Mouse (Mus musculus): ENCODE data around the gene Gm9837. TPM values are rescaled to one million over a fixed set of nuclear protein-coding genes. Genes with fewer than 3 reads are reported as not detected.
A peak's percentile ranks its signal among the peaks of the same experiment; 100 is the strongest.

Gene Gm9837
- polyA plus RNA-seq, 1 experiment = not detected

DNA sequence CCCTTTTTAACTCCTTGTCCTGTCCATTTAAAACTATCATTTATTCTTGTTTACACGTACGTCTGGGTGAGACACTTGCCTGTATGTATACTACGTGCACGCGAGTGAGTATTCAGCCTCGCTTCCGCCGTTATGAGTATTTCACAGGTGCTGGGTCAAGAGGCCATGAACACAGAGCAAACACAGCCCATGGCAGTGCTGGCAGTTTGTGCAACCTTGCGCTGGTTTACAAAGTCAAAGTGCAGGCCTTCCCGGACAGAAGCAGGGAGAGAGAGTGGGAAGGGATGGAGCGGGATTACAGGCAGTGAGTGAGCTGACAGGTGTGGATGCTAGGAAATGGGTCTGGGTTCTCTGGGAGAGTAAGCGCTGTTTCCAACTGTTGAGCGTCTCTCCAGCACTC is 24.1 kb downstream of the Gm9837 start:
- Histone ChIP-seq H3K27ac (ENCODE audit: insufficient read depth, low read length) (no peak overlapping the region), H3K4me1 (ENCODE audit: control insufficient read depth, insufficient read depth, low read length) (no peaks in the 10 kb centered on the region), H3K4me3 (ENCODE audit: insufficient read depth, low read length) (no peak overlapping the region)
- TF ChIP-seq CTCF (IDR thresholded peaks at IDR 0.05; ENCODE audit: borderline replicate concordance, insufficient read depth, low read length) (no peak), POLR2A (IDR thresholded peaks at IDR 0.05; ENCODE audit: low read depth, low read length) (no peak)

DNA sequence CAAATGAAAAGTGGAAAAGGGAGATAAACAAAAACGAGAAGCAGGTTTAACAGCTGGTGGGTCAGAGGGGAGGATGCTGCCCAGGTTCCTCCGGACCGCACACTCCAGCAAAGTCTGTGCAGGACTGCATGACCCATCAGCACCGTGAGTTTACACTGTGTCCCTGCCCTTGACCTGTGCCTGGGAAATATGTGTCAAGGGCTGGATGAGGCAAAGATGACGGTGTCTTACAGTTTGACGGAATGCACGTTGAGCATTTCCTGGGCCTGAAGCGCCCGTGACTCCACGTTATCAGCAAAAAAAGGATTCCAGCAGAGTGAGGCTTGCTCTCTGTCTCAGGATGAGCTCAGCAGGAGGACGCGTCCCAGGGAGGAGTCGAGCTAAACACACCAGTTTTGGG is 24.7 kb downstream of the Gm9837 start:
- no peak for TF ChIP-seq POLR2A (IDR thresholded peaks at IDR 0.05; ENCODE audit: low read depth, low read length)
- no peak for TF ChIP-seq CTCF (IDR thresholded peaks at IDR 0.05; ENCODE audit: borderline replicate concordance, insufficient read depth, low read length)
- Histone ChIP-seq H3K4me3 (ENCODE audit: insufficient read depth, low read length) (no peak overlapping the region), H3K27ac (ENCODE audit: insufficient read depth, low read length) (no peak overlapping the region), H3K4me1 (ENCODE audit: control insufficient read depth, insufficient read depth, low read length) (no peaks in the 10 kb centered on the region)

DNA sequence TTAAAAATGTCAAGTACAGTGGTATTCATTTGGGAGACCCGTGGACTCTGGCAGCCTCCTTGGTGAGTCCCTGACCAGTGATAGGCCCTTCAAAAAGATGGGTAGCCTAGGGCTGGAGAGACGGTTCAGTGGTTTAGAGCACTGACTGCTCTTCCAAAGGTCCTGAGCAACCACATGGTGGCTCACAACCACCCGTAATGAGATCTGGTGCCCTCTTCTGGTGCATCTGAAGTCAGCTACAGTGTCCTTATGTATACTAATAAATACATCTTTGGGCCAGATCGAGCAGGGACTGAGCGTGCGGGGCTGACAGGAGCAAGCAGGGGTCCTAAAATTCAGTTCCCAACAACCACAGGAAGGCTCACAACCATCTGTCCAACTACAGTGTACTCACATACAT is 26.4 kb downstream of the Gm9837 start:
- no peaks in the 10 kb centered on the region for H3K4me1 ChIP-seq (ENCODE audit: control insufficient read depth, insufficient read depth, low read length)
- TF ChIP-seq POLR2A (IDR thresholded peaks at IDR 0.05; ENCODE audit: low read depth, low read length) (no peak), CTCF (IDR thresholded peaks at IDR 0.05; ENCODE audit: borderline replicate concordance, insufficient read depth, low read length) (peak; percentile 32; the same call in 1 of the 2 replicates)

DNA sequence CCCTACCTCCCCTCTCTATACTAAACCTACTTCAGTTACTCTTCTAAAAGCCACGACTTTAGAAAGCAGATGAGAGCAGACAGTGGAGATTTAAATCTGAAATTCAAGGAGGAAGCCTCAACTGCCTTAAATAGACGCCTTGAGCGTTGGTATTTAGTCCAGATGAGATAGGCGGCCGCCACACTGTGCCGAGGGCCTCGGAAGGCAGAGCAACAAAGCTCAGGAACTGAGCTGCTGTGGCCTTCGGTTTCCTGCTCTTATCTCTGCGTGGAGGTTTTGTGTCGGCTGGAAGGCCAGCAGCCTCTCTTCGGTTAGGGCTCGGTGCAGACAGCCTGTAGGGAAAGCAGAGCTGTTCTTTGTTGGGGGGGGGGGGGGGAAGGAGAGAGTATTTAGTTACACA is 28.4 kb downstream of the Gm9837 start:
- no peak overlapping the region for H3K27ac ChIP-seq (ENCODE audit: insufficient read depth, low read length)

More for the DNA sequence above, 26.4 kb downstream of the Gm9837 start:
- no peak overlapping the region for H3K27ac ChIP-seq (ENCODE audit: insufficient read depth, low read length)
- H3K4me3 ChIP-seq (ENCODE audit: insufficient read depth, low read length) = no peak overlapping the region

DNA sequence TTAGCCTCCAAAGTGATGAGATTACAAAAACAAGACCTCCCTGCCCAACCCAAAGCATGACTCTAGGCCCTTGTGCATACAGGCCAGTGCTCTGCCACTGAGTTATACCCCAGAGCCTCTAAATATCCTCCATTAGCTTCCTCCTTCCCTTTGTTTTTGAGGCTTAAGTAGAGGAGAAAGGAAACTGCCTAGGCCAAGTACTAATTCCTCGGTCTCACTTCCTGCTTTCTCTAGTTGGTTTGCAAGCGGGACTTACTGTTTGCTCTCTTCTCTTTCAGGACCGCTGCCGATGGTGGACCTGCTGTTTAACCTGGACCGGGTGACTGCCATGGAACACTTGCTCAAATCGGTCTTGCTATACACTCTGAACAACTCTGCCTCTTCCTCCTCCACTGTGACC is 33.9 kb downstream of the Gm9837 start:
- Histone ChIP-seq H3K4me1 (ENCODE audit: control insufficient read depth, insufficient read depth, low read length) (no peaks in the 10 kb centered on the region), H3K4me3 (ENCODE audit: insufficient read depth, low read length) (no peak overlapping the region), H3K27ac (ENCODE audit: insufficient read depth, low read length) (no peak overlapping the region)
- no peak for TF ChIP-seq POLR2A (IDR thresholded peaks at IDR 0.05; ENCODE audit: low read depth, low read length)
- no peak for TF ChIP-seq CTCF (IDR thresholded peaks at IDR 0.05; ENCODE audit: borderline replicate concordance, insufficient read depth, low read length)

More for the DNA sequence above, 28.4 kb downstream of the Gm9837 start:
- Histone ChIP-seq H3K4me1 (ENCODE audit: control insufficient read depth, insufficient read depth, low read length) (no peaks in the 10 kb centered on the region), H3K4me3 (ENCODE audit: insufficient read depth, low read length) (no peak overlapping the region)
- no peak for TF ChIP-seq POLR2A (IDR thresholded peaks at IDR 0.05; ENCODE audit: low read depth, low read length)
- TF ChIP-seq CTCF (IDR thresholded peaks at IDR 0.05; ENCODE audit: borderline replicate concordance, insufficient read depth, low read length) = no peak

DNA sequence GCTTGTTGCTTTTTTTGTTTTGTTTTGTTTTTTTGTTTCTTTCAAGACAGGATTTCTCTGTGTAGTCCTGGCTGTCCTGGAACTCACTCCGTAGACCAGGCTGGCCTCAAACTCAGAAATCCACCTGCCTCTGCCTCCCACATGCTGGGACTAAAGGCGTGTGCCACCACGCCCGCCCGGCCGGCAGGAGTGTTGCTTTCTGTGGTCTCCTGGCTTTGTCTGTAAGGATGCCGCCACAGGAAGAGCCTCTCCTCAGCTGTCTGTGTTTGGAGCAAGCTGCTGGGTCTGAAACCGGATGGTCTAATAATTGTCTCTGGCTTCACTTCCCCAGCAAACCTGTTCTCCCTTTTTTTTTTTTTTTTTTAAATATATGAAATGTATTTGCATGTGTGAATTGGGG is 34.8 kb downstream of the Gm9837 start:
- Histone ChIP-seq H3K4me3 (ENCODE audit: insufficient read depth, low read length) (no peak overlapping the region), H3K27ac (ENCODE audit: insufficient read depth, low read length) (no peak overlapping the region)
- TF ChIP-seq CTCF (IDR thresholded peaks at IDR 0.05; ENCODE audit: borderline replicate concordance, insufficient read depth, low read length) = no peak
- TF ChIP-seq POLR2A (IDR thresholded peaks at IDR 0.05; ENCODE audit: low read depth, low read length) = no peak

DNA sequence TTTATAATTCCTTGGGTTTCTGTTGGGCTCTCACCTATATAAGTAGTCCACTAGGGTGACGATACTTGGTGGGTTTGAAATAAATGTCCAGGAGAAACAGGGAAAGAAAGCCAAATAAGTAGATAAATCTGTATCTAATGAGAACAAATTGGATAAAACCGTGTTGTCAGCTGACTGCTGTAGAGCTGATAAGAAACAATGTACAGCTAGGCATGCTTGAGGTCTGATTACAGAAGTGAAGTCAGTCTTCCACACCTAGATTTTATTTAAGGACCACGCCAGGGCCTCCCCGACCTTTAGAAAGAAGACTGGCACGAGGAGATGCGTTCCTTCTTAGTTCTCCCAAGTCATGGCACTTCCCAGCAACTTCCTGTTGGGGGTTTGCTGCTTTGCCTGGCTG is 37.2 kb downstream of the Gm9837 start:
- H3K4me3 ChIP-seq (ENCODE audit: insufficient read depth, low read length) = no peak overlapping the region
- TF ChIP-seq POLR2A (IDR thresholded peaks at IDR 0.05; ENCODE audit: low read depth, low read length) (no peak), CTCF (IDR thresholded peaks at IDR 0.05; ENCODE audit: borderline replicate concordance, insufficient read depth, low read length) (no peak)
- H3K27ac ChIP-seq (ENCODE audit: insufficient read depth, low read length) = no peak overlapping the region
- H3K4me1 ChIP-seq (ENCODE audit: control insufficient read depth, insufficient read depth, low read length) = peaks cover 4% of the 10 kb centered on the region; the same call in 1 of the 2 replicates

More for the DNA sequence above, 34.8 kb downstream of the Gm9837 start:
- no peaks in the 10 kb centered on the region for H3K4me1 ChIP-seq (ENCODE audit: control insufficient read depth, insufficient read depth, low read length)

DNA sequence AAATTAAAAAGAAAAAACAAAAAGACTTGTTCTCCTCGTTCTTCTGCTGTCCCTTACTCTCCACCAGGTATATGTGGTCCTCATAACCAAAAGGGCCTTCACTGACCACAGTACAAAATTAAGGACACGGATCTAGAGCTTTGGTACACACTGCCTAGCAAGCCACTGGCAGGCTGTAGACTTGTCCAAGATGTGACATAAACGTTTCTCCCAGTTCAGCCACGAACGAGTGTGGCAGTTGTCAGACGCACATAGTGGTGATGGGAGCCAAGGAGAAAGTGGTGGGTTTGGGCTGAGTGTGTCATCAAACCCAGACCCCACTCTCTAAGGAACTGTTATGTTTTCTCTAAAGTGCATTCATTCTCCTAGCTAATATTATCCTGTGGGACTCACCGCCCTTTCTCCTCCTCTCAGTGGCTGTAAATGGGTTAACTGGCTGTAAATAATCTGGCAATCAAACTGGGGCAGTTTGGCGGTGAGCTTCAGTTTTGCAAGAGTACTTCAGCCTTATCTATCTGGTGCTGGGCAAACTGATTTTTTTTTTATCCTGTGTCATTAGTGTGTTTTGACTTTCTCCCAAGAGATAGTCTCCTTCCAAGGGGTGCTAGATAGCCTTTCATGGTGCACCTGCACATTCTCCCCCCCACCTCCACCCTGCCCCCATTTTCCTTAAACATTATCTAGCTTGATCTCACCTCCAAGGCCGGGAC is 38.8 kb downstream of the Gm9837 start:
- H3K27ac ChIP-seq (ENCODE audit: insufficient read depth, low read length) = peak overlapping the region; percentile 12; the same call in 1 of the 2 replicates
- TF ChIP-seq POLR2A (IDR thresholded peaks at IDR 0.05; ENCODE audit: low read depth, low read length) (no peak), CTCF (IDR thresholded peaks at IDR 0.05; ENCODE audit: borderline replicate concordance, insufficient read depth, low read length) (no peak)

DNA sequence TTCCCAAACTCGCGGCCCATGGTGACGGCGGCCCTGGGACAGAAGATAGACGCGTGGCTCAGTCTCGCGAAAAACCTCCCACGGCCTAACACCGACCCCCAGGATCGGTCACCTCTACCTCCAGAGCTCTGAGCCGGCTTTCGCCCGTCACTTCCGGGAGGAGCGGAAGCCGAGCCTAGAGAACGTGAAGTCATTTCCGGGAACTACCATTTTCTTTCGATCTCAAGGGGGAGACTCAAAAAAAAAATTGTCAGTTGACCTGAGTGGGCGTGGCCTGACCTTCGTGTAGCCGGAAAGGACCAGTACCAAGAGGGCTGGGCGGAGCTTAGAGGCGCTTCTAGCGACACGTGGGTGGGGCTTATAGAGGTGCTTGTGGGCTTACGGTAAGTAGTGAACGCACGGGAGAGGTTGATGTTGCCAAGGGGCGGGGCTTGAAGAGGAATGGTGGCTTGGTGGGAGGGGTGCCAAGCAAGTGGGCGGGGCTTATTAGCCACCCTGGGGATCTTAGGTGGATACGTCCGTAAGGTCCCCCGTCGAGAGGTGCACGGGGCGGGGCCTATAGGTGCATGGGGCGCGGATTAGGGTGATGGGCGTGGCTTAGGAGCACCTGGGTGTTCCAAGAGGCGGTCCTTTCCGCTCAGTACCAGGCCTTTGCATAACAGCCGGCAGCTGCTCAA is 39.5 kb downstream of the Gm9837 start, which contains the start of the genes Uqcrq and Gdf9:
Gene Uqcrq (minus strand): TSS at position 162 of the 677 bp plus-strand sequence.
Gene Gdf9 (plus strand): TSS at position 354 of the 677 bp plus-strand sequence.
- Histone ChIP-seq H3K4me1 (ENCODE audit: control insufficient read depth, insufficient read depth, low read length) (peaks cover 4% of the 10 kb centered on the region; the same call in 1 of the 2 replicates), H3K4me3 (ENCODE audit: insufficient read depth, low read length) (peak within 1 kb of the TSS; percentile 78), H3K27ac (ENCODE audit: insufficient read depth, low read length) (peak within 1 kb of the TSS; percentile 53)
- TF ChIP-seq POLR2A (IDR thresholded peaks at IDR 0.05; ENCODE audit: low read depth, low read length) (peak; percentile 82), CTCF (IDR thresholded peaks at IDR 0.05; ENCODE audit: borderline replicate concordance, insufficient read depth, low read length) (no peak)

More for the DNA sequence above, 38.8 kb downstream of the Gm9837 start:
- peak overlapping the region; percentile 33 for H3K4me3 ChIP-seq (ENCODE audit: insufficient read depth, low read length)
- H3K4me1 ChIP-seq (ENCODE audit: control insufficient read depth, insufficient read depth, low read length) = peaks cover 4% of the 10 kb centered on the region; the same call in 1 of the 2 replicates

DNA sequence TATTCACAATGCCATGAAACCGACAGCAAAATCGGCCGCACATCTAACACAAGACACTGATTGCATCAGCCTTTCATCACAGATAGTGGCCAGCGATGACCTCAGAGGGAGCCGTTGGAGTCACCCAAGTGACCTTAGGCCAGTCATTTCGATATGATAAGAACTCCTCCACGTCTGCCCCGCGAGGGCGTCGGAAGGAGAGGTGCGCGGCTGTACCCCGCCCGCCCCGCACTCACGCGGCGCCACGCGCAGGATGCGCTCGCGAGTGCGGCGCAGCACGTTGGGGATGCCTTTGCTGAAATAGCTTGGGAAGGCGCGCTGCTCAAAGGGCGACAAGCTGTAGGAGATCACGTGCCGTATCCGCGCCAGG is 40.0 kb downstream of the Gm9837 start:
- no peak for TF ChIP-seq CTCF (IDR thresholded peaks at IDR 0.05; ENCODE audit: borderline replicate concordance, insufficient read depth, low read length)
- TF ChIP-seq POLR2A (IDR thresholded peaks at IDR 0.05; ENCODE audit: low read depth, low read length) = 0 out of 2 replicates have a peak, but pooled peaks have one; percentile 26
- Histone ChIP-seq H3K4me1 (ENCODE audit: control insufficient read depth, insufficient read depth, low read length) (peaks cover 4% of the 10 kb centered on the region; the same call in 1 of the 2 replicates), H3K4me3 (ENCODE audit: insufficient read depth, low read length) (peak overlapping the region; percentile 78), H3K27ac (ENCODE audit: insufficient read depth, low read length) (peak overlapping the region; percentile 53)
